Mouse (Mus musculus): Measurements from ENCODE around the gene Dis3l2. TPM values are rescaled to one million over a fixed set of nuclear protein-coding genes. Genes with fewer than 3 reads are reported as not detected.

Dis3l2 gene
- polyA plus RNA-seq, 1 experiment from 2014 or later: 25.0 TPM

DNA sequence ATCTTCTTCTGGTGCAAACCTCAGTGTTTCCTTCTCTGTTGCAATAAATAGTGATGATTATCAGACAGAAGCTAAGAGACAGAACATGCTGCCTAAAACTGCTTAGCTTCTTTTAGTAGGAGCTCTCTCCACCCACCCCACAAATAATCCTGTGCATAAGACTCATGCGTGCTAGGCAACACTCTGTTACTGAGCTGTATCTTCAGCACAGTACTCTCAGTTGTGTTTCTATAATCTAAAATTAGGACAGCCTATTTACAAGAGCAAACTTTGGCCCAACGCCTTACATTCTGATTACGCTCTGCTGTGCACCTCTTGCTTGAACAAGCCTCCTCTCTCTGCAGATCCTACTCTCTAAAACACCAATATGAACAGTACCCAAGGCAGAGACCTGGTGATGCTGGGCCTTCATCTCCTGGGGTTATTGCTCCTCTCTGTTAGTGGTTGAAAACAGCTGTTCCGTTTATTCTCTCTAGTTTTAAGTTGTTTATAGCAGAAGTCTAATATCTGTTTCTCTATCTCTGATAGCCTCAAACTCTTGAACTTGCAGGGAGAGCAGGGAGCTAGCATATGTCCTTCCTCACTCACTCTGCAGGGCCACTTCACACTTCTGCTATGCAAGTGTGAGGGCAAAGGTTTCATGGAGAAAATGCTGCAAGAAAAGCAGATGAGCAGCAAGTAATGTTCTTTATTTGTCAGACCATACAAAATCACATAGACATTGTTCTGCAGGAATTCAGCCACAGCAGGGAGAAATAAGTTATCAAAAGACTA lies 228.2 kb downstream of the Dis3l2 start:
- Histone ChIP-seq H3K27me3 (no peaks in the 10 kb centered on the region), H3K9me3 (no peaks in the 10 kb centered on the region), H3K9ac (no peak overlapping the region), H3K27ac (no peak overlapping the region), H3K36me3 (peaks cover 15% of the 10 kb centered on the region; the same call in 1 of the 2 replicates), H3K4me2 (no peak overlapping the region), H3K4me3 (no peak overlapping the region), H3K4me1 (no peaks in the 10 kb centered on the region)
- 91% methylated on average over 4 of the region's 4 CpGs for WGBS
- ATAC-seq (ENCODE audit: insufficient number of reproducible peaks, low FRiP score, low TSS enrichment, low read depth): no peak

DNA sequence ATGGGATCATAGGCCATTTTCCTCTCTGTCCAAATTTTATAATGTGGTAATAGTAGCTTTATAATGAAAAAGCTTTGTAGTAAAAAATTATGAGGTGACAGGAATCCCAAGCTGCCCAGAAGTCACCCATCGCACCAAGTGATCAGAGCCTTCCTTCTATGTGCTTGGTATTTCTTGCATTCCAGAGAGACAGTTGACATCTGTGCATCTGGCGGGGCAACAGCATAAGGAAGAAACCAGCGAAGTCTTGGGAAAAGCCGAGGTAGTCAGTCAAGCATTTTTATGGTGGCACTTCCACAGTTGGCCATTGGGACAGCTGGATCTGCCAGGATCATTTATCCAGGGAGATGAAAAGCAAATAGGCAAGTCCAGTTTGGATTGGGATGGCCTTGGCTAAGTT lies 229.2 kb downstream of the Dis3l2 start:
- ATAC-seq (ENCODE audit: insufficient number of reproducible peaks, low FRiP score, low TSS enrichment, low read depth): no peak
- no peaks in the 10 kb centered on the region for H3K4me1 ChIP-seq
- no peaks in the 10 kb centered on the region for H3K9me3 ChIP-seq
- 76% methylated on average over 4 of the region's 4 CpGs for WGBS
- H3K27me3 ChIP-seq: no peaks in the 10 kb centered on the region
- no peak overlapping the region for H3K27ac ChIP-seq
- H3K36me3 ChIP-seq: peaks cover 15% of the 10 kb centered on the region; the same call in 1 of the 2 replicates
- H3K4me2 ChIP-seq: no peak overlapping the region
- H3K9ac ChIP-seq: no peak overlapping the region
- H3K4me3 ChIP-seq: no peak overlapping the region

DNA sequence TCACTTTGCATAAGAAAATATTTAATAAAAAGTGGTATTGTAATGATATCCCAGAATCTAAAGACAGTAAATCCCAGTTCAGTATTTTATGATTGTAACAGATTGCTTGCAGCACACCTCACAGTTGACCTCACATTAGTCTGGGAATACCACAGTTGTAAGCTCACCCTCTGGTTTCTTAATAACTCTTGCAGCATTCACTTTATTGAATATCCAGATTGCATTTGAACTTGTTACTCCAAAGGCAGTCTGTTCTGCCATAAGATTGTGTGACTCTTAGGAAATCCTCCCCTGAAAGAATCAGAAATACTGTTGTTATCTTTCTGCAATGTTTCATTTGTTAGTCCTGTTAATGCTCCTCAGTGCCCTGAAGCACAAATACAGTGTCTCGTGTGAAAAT lies 230.0 kb downstream of the Dis3l2 start:
- ATAC-seq (ENCODE audit: insufficient number of reproducible peaks, low FRiP score, low TSS enrichment, low read depth): no peak
- no peak overlapping the region for H3K4me3 ChIP-seq
- no peak overlapping the region for H3K4me2 ChIP-seq
- no peaks in the 10 kb centered on the region for H3K9me3 ChIP-seq
- peaks cover 15% of the 10 kb centered on the region; the same call in 1 of the 2 replicates for H3K36me3 ChIP-seq
- no peak overlapping the region for H3K9ac ChIP-seq
- H3K27ac ChIP-seq: no peak overlapping the region
- H3K4me1 ChIP-seq: no peaks in the 10 kb centered on the region
- WGBS: 79% methylated on average over 1 of the region's 1 CpGs
- no peaks in the 10 kb centered on the region for H3K27me3 ChIP-seq

DNA sequence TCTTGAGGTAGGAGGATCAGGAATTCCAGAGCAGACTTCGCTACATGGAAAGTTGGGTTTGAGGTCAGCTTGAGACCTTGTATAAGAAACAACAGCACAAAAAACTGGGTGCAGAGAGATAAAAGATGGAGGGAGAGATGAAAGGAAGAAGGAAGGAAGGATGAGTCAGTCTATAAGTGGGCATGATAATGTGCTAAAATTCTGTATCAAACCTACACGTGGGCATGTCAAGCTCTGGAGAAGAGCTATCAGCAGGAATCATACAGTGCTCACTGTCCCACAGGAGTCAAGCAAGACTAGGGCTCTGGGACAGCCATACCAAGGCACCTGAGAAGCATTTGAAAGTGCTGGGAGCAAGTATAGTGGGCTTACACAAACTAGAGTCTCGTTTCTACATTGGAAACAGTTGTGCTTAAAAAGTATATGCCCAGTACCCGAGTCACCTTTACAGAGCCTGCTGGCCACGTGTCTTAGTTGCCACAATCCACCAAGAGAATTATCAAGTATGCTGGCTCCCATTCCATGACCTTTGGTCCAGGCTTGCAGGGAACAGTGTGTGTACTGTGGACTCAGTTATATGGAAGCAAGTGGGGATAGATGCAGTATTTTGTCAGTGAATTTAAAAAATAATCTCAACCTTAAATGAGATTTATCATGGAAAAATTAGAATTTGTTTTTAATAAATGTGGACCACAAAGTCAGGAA lies 248.0 kb downstream of the Dis3l2 start:
- H3K4me1 ChIP-seq: peaks cover 7% of the 10 kb centered on the region; the same call in 1 of the 2 replicates
- no peak overlapping the region for H3K4me2 ChIP-seq
- no peak overlapping the region for H3K4me3 ChIP-seq
- no peak overlapping the region for H3K9ac ChIP-seq
- no peaks in the 10 kb centered on the region for H3K9me3 ChIP-seq
- 75% methylated on average over 5 of the region's 5 CpGs for WGBS
- H3K27me3 ChIP-seq: no peaks in the 10 kb centered on the region
- ATAC-seq (ENCODE audit: insufficient number of reproducible peaks, low FRiP score, low TSS enrichment, low read depth): no peak
- H3K27ac ChIP-seq: no peak overlapping the region
- no peaks in the 10 kb centered on the region for H3K36me3 ChIP-seq

DNA sequence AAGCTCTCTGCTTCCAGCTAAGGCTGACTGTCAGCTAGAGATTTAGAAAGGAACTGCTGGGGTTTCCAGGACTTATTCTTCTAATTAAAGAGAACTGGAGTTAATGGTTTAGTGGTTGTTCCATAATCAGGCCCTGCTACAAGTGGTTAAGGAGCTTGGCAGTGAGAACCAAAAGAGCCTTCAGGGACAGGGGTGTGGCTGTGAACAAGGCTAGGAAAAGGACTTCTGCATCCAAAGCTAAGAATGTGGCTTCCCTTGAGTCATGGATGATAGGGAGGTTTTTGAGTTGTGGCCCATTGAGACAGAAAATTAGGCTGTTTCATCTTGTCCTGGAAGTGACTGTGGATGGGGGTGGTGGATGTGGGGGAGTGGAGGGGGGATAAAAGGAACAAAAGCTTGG lies 252.2 kb downstream of the Dis3l2 start:
- no peaks in the 10 kb centered on the region for H3K9me3 ChIP-seq
- H3K27ac ChIP-seq: no peak overlapping the region
- peaks cover 9% of the 10 kb centered on the region; the same call in 1 of the 2 replicates for H3K36me3 ChIP-seq
- no peak overlapping the region for H3K4me3 ChIP-seq
- H3K4me2 ChIP-seq: no peak overlapping the region
- H3K9ac ChIP-seq: no peak overlapping the region
- peaks cover 5% of the 10 kb centered on the region; the same call in 1 of the 2 replicates for H3K4me1 ChIP-seq
- H3K27me3 ChIP-seq: no peaks in the 10 kb centered on the region
- ATAC-seq (ENCODE audit: insufficient number of reproducible peaks, low FRiP score, low TSS enrichment, low read depth): no peak

DNA sequence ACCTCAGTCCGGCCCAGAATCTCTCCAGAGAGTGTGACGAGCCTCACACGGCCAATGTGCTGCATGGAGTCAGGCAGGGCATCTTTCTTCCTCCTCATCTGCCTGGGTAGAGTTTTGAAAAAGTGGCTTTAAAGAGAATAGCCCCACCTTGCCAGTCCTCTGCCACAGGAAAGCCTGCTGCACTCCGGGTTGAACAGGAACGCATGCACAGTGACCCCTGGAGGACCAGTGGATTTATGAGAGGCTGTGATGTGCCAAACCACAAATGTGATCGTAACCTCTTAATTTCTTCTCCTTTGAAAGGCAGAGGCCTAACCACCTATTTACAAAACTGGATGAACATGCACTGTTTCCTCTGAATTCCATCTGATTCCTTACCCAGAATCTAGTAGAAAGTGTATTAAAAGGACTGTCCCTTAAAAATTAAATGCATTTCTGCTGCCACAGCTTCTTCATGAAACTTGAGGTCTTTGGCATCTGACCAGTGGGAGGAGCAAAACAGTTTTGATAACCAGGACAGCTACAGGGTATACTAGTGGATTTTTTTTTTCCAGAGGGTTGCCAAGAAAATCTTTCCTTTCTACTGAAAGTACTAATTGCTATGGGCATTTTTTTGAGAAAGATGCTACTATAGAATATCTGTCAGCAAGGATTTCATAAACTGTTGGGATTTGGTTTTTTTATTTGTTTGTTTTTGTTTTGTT lies 264.8 kb downstream of the Dis3l2 start:
- H3K4me3 ChIP-seq: no peak overlapping the region
- no peak overlapping the region for H3K9ac ChIP-seq
- H3K4me2 ChIP-seq: no peak overlapping the region
- 0 out of 2 replicates have a peak, but pooled peaks cover 5% of the 10 kb centered on the region for H3K4me1 ChIP-seq
- no peak for ATAC-seq (ENCODE audit: insufficient number of reproducible peaks, low FRiP score, low TSS enrichment, low read depth)
- no peaks in the 10 kb centered on the region for H3K27me3 ChIP-seq
- H3K27ac ChIP-seq: no peak overlapping the region
- H3K9me3 ChIP-seq: no peaks in the 10 kb centered on the region
- 46% methylated on average over 6 of the region's 6 CpGs for WGBS
- peaks cover 4% of the 10 kb centered on the region; the same call in 1 of the 2 replicates for H3K36me3 ChIP-seq

DNA sequence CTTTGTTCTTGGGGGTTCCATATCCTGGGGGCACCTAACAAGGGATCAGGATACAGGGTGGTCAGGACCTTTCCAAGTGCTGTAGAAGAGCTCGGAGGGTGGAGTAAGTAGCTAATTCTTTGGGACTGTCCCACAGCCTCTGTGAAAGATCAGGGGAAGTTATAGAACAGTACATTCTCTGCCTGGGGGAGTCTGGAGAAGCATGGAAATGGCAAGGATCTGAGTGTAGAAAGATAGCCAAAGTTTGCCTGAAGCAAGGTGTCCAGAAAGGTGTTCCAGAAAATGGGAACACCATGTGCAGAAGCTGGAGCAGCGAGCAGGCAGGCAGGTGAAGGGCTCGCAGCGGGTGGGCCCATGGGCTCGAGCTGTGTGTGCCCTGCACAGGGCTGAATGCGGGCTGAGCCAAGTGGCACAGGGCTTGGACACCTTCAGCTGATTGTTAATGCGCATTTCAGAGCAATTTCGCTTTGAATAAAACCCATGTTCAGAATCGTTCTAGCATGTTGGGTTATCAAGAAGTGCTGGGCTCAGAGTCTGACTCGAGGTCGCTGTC lies 265.6 kb downstream of the Dis3l2 start:
- H3K9ac ChIP-seq: no peak overlapping the region
- WGBS: 87% methylated on average over 11 of the region's 11 CpGs
- no peak overlapping the region for H3K27ac ChIP-seq
- no peak overlapping the region for H3K4me2 ChIP-seq
- ATAC-seq (ENCODE audit: insufficient number of reproducible peaks, low FRiP score, low TSS enrichment, low read depth): no peak
- H3K9me3 ChIP-seq: no peaks in the 10 kb centered on the region
- H3K4me3 ChIP-seq: no peak overlapping the region
- H3K4me1 ChIP-seq: 0 out of 2 replicates have a peak, but pooled peaks cover 5% of the 10 kb centered on the region
- peaks cover 8% of the 10 kb centered on the region; the same call in 1 of the 2 replicates for H3K36me3 ChIP-seq
- H3K27me3 ChIP-seq: no peaks in the 10 kb centered on the region

DNA sequence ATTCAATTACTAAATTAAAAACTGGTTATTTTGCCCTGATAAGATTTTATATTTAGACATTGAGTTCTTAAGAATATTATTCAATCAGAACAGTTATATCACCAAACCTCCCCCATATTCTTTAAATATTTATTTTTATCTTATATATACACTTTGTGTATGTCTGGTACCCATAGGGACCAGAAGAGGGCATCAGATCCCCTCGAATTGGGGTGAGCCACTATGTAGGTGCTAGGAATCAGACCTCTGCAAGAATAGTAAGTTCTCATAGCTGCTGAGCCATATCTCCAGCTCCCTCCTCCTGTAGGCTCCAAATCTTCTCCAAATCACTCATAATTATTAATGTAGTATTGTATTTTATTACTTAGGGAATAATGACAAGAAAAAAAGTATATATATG lies 269.1 kb downstream of the Dis3l2 start:
- 0 out of 2 replicates have a peak, but pooled peaks cover 5% of the 10 kb centered on the region for H3K4me1 ChIP-seq
- H3K27me3 ChIP-seq: no peaks in the 10 kb centered on the region
- 28% methylated on average over 1 of the region's 1 CpGs for WGBS
- ATAC-seq (ENCODE audit: insufficient number of reproducible peaks, low FRiP score, low TSS enrichment, low read depth): no peak
- no peak overlapping the region for H3K4me2 ChIP-seq
- no peaks in the 10 kb centered on the region for H3K9me3 ChIP-seq
- peaks cover 8% of the 10 kb centered on the region; the same call in 1 of the 2 replicates for H3K36me3 ChIP-seq
- H3K4me3 ChIP-seq: no peak overlapping the region
- no peak overlapping the region for H3K9ac ChIP-seq
- H3K27ac ChIP-seq: no peak overlapping the region

DNA sequence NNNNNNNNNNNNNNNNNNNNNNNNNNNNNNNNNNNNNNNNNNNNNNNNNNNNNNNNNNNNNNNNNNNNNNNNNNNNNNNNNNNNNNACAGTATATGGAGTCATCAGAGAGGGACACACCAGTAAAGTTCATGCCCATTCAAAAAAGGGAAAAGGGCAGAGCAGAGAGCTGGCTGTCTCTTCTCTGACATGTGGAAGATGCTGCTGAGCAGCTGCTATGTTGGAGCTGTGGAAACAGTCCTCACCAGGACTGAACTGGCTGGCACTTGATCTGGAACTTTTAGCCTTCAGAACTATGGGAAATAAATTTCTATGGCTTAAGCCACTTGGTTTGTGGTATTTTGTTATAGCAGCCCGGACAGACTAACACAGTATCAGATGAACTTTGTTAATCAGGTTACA lies 273.4 kb downstream of the Dis3l2 start:
- WGBS: 76% methylated on average over 1 of the region's 1 CpGs
- H3K36me3 ChIP-seq: peaks cover 8% of the 10 kb centered on the region; the same call in 1 of the 2 replicates
- no peak overlapping the region for H3K4me3 ChIP-seq
- H3K4me1 ChIP-seq: no peaks in the 10 kb centered on the region
- H3K9ac ChIP-seq: no peak overlapping the region
- H3K27me3 ChIP-seq: no peaks in the 10 kb centered on the region
- no peak overlapping the region for H3K27ac ChIP-seq
- H3K4me2 ChIP-seq: no peak overlapping the region
- no peak for ATAC-seq (ENCODE audit: insufficient number of reproducible peaks, low FRiP score, low TSS enrichment, low read depth)
- H3K9me3 ChIP-seq: no peaks in the 10 kb centered on the region

DNA sequence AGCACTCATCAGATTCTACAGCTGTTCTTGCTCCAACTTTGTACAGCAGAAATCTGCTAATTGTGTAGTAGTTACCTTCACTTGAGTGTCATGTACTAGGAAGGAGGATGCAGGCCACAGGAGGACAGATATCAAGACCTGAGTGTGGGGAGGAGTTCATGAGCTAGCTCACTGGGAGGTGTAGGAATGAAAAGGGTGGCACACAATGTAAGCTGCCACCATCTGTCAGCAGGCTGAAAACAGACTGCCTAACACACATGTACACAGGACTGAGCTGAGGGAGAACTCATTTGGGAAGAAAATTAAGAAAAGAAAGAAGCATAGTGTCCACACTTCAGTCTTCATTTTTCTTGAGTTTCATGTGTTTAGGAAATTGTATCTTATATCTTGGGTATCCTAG lies 282.8 kb downstream of the Dis3l2 start:
- Histone ChIP-seq H3K4me1 (no peaks in the 10 kb centered on the region), H3K4me3 (no peak overlapping the region), H3K4me2 (no peak overlapping the region), H3K9ac (no peak overlapping the region), H3K9me3 (no peaks in the 10 kb centered on the region), H3K27me3 (no peaks in the 10 kb centered on the region), H3K27ac (no peak overlapping the region), H3K36me3 (peaks cover 4% of the 10 kb centered on the region; the same call in 1 of the 2 replicates)
- no peak for ATAC-seq (ENCODE audit: insufficient number of reproducible peaks, low FRiP score, low TSS enrichment, low read depth)

DNA sequence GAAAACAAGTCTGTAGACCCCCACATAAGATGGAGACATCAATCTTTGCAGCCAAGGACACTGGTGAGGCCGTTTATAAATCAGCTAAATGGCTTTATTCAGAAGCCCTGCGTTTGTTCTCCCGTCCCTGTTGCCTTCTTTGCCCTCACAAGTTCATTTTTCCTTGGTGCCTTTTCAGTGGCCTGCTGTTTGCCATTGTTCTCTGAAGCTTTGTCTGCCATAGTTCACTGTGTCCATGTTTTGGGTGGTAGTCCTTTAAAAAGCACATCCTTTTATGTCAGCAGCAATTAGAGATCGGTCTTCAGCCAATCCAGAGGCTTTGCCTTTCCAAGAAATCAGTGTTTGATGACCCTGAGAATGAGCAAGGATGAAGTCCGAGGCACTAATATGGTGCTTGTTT lies 289.2 kb downstream of the Dis3l2 start:
- no peak for ATAC-seq (ENCODE audit: insufficient number of reproducible peaks, low FRiP score, low TSS enrichment, low read depth)
- WGBS: 73% methylated on average over 5 of the region's 5 CpGs

More for the DNA sequence above, 289.2 kb downstream of the Dis3l2 start:
- no peak overlapping the region for H3K27ac ChIP-seq
- H3K4me1 ChIP-seq: no peaks in the 10 kb centered on the region
- peaks cover 5% of the 10 kb centered on the region; the same call in 1 of the 2 replicates for H3K36me3 ChIP-seq
- H3K9me3 ChIP-seq: no peaks in the 10 kb centered on the region
- H3K9ac ChIP-seq: no peak overlapping the region
- no peaks in the 10 kb centered on the region for H3K27me3 ChIP-seq
- no peak overlapping the region for H3K4me2 ChIP-seq
- H3K4me3 ChIP-seq: no peak overlapping the region

Measured in limb, embryonic 15.5 days (tissue).